Mouse (Mus musculus): ENCODE measurements at regions not wholly inside any gene's neighbourhood (a gene's known extent, or its start where the extent isn't known, plus 50 kb on each side); places are given as distances from the start of the nearest gene placed in this dataset.

DNA sequence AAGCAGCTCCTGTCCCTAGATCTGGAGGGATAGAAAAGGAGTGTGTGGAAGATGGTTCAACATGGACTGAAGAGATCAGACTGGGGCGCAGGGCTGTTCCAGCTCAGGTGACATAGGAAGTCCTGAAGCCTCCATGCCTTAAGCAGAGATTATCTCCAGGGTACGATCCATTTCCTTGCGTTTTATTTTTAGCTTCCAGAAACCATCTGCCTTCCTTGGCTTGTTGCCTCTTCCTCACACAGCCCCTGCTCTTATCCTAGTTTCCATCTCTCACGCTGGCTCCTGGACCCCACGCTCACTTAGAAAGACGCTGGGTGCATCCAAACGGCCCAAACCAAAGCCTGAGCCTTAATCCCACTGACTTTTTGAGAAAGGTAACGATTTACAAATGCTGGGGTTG, 206.8 kb upstream of the Daam1 start:
- no peak for DNase-seq (ENCODE audit: low read depth)

DNA sequence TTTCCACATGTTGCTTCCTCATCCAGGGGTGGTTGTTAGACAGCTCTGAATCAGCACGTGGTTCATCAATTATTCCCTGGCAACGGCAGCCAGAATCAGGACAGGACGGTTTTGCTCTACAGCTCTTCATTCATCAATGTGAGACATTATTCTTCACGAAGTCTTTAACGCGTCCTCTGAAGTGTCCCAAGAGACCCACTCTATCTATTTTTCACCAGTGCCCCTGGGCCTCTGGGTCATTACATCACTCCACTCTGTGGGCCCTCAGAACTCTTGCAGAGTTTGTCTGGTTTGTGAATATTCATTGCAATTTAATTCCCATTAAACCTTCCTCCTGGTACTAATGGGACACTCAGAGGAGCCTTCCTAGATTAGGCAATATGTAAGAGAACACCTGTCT, 206.2 kb upstream of the Daam1 start:
- no peak for DNase-seq (ENCODE audit: low read depth)

DNA sequence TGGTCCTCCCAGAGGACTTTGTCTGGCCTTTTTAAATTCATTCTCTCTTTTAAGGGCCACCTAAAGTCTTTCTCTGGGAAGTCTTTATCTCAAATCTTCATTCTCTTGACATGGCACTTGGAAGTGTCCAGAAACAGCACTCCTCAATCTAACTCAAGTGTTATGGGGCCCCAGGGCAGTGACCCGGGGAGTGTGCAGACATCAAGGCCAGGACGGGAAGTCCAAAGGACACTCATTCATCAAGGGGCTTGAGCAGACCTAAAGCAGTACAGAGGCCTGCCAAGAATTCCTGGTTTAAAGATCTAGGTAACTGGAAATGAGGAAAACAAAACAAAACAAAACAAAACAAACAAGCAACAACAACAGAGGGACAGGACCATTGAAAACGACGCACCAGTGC, 205.8 kb upstream of the Daam1 start:
- no peak for DNase-seq (ENCODE audit: low read depth)

DNA sequence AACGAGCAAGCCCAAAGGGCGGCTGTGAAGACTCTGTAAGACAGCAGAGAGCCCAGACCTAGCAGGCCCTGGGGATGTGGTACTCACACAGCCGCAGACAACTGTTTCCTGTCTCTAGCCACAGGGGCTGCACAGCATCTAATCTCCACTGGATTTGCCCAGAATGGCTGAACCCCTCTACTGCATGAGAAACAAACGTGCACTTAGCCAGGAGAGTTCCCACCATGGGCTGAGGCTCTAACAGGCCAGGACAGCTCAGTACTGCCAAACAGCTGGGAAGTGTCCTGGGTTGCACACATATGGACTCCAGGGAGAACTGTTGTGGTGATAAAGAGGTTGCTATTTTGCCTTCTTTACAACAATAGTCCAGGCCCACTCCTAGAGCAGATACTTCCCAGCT, 204.1 kb upstream of the Daam1 start:
- no peak for DNase-seq (ENCODE audit: low read depth)

DNA sequence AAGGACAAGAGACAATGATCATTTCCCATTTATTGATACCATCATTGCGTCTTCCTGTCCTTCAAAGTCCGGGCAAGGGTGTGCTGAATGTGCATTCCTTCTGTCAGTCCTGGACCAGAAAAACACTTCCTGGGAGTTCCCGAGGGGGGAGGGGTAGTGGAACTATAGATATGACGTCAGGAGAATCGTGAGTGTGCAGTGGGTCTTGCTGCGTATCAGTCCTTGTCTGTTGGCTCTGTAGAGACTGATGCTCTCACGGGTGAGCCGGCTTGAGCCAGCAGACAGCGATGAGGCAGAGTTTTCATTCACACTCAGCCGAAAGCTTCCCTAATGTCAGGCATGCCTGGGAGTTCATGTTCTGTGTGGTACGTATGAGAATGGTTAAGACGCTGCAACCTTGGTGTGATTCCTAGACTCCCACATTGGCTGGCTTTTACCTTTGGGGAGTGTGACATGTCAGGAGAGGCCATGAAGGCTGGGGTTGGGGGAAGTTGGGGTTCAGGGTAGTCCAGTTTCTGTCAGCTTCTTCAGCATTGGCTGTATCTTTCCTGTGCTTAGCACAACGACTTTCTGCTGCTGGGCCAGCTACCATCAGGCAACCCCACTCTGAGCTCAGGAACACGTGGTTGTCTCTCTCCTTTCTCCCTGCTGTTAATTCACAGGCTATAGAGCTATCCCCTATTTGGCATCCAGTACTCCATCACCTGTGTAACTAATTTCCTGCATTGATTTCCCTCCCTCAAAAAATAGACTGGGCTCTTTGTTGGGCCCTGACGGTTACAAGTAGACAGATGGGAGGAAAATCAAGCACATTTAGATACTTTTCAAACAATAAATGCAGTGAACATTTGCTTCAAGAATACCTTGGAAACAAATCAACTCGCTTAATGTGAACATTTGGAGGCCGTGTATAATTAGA, 203.2 kb upstream of the Daam1 start:
- DNase-seq (ENCODE audit: low read depth), result no peak

DNA sequence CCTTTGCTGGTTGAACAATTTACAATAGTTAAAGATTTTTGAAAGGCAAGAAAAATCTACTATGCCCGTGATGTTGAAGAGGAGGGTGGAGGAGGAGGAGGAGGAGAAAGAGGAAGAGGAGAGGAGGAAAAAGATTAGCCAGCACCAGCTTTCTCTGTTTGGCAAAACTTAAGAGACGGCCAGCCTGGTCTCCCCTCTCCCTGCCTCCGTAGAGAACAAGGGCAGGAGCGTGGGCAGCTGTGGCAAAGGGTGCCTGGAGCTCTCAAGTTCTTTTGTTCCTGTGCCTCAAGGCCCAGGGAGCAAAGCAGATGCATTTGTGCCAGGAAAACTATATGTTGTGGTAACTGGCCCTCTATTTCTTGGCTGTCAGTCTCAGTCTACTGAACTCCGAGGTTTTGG, 202.5 kb upstream of the Daam1 start:
- DNase-seq (ENCODE audit: low read depth), result no peak

DNA sequence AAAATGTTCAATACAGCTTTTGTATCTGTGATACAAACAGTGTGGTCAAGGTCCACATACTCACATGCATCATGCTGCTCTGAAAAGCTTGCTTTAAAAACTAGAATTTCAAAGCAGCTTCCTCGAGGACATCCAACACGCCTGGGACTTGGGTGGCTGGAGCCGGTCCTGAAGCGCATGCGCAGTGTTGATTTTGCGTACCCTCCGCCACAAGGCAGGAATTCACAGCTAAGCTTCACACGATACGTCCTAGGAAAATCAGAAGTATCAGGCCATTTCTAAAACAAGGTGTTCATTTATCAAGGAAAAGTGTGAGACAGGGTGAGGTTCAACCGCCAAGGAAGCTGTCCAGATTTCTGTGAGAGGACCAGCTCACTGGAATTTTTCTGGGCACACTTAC, 202.1 kb upstream of the Daam1 start:
- peak; percentile 22 for DNase-seq (ENCODE audit: low read depth)

DNA sequence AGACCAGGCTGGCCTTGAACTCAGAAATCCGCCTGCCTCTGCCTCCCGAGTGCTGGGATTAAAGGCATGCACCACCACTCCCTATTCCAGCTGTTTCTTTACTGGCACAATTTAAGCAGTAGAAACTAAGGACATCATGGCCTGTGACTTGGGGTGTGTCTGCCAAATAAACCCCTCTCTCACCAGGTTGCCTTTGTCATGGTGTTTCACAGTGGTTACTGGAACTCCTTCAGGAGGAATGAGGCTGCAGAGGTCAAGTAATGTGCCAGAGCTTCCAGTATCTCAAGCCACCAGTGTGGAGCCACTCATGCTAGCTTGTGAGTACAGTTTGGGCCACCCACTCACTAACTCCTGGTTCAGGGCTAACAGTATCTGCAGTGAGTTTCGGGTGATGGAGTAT, 200.5 kb upstream of the Daam1 start:
- no peak for DNase-seq (ENCODE audit: low read depth)

DNA sequence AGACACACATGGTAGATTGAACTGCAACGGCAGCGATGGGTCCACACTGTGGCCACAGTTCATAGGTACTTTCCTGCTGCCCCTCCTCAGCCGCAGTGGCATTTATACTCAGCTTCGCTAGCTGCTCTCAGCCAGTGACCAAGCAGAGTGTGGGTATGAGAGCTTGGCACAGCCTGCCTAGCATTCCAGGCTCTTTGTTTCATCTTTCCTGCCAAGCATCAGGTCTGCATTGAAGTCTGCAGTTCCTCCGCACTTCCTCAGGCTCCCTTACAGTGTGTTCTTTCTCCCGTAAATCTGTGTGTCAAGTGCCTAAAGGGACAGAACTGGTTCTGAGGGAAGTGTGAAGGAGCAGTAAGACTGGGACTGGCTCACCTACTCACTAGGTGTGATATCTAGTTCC, 194.6 kb upstream of the Daam1 start:
- DNase-seq (ENCODE audit: low read depth), result no peak

DNA sequence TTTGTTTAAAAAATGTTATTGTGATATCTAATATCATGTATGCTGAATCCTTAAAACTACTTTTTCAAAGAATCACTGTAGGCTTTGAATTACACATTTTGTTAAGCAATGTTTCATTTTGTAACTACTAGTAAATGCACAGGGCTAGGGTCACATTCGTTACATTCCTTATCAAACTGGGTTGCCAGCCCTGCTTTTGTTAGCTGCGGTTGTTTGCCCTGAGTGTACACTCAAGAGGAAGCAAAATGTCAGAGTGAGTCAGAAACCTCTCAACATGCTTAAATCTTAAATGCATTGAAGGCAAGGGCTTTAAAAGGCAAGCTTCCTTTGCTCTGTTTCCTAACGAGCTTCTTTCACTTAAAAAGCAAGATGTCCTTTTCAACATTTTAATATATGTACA, 193.6 kb upstream of the Daam1 start:
- no peak for DNase-seq (ENCODE audit: low read depth)

DNA sequence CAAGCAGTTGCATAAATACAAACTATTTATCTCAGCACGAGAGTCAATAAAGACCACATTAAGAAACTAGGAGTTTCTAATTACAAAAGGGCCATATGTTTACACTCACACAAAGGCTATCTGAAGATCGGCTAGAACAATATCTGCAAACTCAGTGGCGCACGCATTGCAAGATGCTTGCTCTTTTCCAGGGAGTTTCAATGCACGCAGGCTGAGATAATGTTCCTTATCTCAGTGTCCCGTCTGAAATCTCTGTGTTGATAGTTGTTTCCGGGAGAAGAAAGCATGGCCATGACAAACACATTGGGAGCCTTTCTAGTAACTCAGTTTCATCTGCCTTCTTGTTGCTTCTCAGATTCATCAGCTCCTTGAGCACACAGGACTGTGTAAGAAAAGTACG, 192.6 kb upstream of the Daam1 start:
- DNase-seq (ENCODE audit: low read depth), result no peak

DNA sequence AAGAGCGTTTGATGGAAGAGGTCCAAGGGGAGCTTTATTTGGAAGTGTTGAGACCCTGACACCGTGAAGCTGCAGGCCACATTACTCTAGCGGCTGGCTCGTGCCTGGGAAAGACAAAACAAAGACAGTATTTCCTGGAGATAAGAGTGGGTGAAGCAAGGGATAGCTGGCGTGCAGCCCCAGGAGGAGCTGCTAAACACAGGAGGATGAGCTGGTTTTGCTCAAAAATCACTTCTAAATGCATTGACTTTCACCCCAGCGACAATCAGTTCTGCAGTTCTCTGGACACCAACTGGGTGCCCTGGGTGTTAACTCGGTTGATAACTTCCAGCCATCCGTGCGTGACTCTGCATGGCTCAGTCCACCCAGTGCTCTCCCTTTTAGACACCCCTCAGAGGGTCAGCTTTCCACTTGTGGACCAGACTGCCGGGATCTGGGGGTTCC, 190.8 kb upstream of the Daam1 start:
- DNase-seq (ENCODE audit: low read depth), result no peak

DNA sequence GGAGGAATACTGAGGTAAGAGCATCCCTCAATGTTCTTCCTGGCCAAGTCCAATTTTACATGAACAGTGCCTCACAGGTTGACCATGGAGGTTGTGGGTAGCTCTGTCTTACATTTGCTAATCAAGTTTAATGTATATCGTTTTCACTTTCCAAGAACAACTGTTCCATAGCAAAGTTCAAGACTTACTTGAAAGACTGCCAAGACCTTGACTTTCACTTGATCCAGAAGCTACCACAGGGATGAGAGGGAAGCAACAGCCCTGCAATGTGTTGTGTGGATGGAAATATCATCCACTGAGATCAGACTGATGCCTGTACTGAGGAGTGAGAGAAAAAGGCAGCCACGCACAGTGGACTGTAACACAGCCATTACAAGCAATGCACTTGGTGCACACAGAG, 189.4 kb upstream of the Daam1 start:
- DNase-seq (ENCODE audit: low read depth), result no peak

DNA sequence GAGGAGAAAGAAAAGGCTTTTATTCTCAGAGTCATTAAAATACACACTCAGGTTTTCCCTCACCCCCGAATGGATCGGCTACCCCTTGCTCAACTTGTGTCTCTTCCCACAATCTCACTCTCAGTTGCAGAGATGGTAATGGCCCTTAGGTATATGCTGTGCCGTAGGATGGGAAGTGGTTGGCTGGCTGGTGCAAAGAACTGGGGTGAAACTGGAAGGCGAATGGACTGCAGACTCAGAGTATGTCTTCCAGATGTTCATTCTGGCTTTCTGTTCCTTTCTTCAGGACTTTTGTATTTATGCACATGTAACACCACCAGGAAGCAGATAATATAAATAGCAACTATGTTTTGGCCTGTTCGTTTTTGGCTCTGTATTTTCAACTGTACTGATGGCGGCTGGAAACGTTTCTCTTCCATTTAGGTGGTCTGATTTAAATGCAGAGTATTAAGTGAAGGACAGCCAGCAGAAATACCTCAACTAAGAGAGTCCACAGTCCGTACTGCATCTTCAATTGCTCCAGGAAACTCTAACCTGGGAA, 188.0 kb upstream of the Daam1 start:
- DNase-seq (ENCODE audit: low read depth), result no peak

DNA sequence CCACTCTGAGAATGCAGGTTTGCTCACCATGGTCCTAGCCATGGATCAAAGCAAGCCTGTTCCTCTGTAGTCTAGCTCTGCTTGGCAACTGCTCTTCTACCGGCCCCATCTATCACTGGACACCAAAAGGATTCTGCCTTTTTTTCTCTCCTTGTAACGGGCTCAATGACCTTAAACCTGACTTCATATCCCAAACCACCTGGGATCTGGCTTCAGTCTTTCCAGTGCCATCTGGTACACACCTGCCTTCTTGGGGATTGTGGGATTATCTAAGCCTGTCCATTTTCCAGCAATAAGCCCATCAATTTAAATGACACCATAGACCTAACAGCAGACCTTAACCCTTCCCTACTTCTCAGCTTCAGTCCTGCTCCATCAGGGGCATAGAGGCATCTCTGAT, 179.6 kb upstream of the Daam1 start:
- no peak for DNase-seq (ENCODE audit: low read depth)

DNA sequence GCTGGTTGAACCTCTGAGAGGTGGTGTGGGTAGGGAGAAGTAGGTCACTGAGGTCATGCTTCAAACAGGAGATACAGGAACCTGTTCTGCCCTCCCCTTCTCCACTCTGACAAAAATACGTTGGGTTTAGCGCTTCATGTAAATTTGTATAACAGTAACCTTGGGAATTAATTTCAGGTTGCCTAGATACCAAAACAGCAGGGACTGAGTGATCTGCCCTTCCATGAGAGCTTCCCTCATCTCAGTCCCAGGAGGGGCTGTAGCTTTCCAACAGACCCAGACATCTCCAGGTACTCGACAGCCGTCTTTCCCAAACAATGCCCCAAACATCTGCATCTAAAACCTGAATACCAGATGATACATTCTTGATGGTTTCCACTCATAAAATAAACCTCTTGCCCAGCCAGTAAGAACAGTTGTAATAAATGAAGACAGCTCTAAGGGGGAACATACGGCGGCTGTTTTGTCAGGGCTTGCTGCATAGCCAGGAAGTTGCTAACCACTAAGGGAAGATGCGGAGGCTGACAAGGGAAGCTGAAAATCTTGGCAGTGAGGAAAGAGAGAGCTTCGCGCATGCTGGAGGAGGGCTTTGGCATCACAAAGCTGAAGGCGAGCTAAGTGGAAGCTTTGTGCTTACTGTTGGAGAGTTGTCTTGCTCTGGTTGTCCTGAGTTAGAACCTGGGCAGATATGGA, 137.4 kb upstream of the Daam1 start:
- DNase-seq (ENCODE audit: low read depth), result no peak

DNA sequence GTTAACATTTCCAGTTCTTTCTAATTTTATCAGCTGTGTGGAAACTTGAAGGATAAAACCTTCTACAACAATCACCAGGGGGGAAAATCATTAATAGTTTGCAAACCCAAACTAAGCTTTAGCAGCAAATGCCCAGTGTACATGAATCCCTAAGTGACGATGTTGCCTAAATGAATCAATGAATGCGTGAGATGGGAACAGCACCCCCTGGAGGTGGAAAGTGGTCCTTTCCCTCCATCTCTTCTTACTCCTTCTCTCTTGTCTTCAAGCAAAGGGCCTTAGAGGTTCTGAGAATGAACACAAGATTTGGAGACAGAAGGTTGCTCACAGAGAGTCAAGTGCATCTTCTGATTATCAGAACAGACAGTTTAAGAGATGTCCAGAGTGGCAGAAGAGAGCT, 129.1 kb upstream of the Daam1 start:
- DNase-seq (ENCODE audit: low read depth), result no peak

DNA sequence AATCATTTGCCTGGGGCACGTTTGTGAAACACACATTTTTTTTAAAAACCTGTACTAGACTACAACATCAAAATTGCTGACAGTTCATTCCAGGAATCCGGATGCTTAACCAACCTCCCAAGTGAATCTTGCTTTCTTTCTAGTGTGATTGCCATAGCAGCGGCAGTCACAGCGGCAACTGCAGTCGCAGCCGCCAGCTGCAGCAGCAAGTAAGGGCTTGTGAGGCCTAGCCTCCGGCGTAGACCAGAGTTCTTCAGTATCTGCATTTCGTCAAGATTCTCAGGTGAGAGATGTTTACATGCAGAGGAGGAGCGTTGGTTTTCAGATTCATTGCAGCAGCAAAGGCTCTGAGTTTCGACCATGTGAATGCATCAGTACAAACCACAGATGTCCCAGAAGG, 128.7 kb upstream of the Daam1 start:
- DNase-seq (ENCODE audit: low read depth), result no peak

DNA sequence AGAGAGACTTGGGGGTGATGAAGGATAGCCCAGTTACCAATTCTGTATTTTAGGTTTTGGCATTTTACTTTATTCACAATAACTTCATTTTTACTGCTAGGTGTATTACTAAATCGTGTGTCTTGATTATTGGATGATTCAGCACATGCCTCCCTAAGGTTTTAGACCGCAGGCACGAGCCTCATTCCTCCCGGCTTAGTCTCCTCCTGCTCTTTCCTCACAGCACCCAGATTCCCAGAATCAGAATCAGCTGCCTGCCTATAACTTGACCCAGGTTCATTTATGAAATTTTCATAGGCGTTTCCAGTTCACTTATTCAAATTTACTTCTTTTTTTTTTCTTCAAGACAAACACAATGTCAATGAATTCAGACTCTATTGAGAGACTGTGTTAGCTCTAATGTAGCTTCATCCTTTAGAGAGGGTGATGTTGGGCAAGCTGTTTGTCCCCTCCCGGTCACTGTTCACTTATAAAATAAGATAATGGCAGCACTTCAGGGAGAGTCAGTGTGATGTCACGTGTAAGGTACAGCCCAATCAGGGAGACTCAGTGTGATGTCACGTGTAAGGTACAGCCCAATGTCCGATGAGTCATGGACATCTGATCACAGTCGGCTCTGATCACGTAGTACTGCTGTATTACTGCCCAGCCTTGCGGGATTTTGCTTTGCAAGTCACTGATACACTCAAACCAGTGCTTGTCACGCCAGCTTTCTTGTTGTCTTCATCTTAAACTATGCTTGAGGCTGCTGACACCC, 127.6 kb upstream of the Daam1 start:
- DNase-seq (ENCODE audit: low read depth), result peak; percentile 60

DNA sequence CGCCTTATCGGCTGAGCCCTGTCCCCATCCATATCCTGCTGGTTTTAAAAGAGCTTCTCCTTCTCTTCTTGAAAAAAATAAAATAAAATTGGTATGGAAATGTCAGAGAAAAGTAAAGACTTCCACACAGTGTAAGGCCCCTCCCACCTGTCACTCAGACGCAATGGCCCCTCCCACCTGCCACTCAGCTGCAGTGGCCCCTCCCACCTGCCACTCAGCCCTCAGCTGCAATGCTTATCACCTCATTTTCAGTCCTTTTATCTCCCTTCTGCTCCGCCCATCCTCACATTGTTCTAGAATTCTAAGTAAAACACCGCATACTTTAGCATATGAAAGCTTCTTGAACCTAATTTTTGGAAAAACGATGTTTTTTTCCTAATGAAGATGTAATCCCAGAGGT, 126.4 kb upstream of the Daam1 start:
- no peak for DNase-seq (ENCODE audit: low read depth)

DNA sequence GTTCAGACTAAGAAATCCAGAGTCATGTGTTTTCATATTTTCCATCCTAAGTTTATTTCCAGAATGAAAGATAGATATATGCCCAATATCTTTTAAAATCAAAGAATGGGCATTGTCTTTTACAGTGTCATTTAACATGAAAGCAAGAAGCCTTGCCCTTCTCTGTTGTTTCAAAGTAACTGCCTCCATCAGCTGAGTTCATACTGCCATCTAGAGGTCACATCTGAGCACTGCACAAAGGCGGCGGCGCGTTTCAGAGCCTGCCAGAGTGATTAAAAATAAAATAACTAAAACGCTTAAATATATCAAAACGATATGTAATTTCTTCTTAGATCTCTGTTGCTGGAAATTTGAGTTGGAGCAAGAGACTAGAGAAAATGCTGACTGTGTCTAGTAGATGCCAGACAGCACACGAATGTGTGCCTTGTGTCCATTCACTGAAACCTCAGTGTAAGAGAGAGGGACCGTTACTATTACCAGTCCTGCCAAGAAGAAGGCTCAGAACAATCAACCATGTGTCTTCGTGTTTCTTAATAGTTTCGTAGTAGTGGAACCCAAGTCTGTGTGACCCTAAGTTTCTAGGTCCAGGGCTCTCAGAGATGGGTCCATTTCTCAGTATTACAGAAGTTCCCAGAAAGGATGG, 123.0 kb upstream of the Daam1 start:
- no peak for DNase-seq (ENCODE audit: low read depth)

DNA sequence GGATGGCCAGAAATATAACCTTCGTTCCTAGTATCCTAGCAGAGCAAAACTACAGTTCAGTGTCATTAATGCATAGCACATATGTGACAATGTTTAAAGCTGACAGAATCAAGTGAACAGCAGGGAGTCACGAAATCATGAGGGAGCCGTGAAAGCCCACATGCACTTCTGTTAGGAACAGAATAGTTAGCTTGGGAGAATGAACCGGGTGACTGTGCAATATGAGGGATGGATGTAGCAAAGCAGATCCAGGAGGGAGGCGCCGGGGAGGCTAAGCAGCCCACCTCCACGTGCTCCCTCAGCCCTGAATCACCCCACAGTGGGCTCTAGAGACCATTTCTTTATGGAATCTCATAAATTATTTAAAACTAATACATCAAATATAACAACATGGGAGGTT, 116.3 kb upstream of the Daam1 start:
- DNase-seq (ENCODE audit: low read depth), result no peak

Data from fibroblast of lung, adult 2 months (primary cell).